Comparison of ENCODE assay signal across 9 mouse cellular contexts in the genomic region with DNA sequence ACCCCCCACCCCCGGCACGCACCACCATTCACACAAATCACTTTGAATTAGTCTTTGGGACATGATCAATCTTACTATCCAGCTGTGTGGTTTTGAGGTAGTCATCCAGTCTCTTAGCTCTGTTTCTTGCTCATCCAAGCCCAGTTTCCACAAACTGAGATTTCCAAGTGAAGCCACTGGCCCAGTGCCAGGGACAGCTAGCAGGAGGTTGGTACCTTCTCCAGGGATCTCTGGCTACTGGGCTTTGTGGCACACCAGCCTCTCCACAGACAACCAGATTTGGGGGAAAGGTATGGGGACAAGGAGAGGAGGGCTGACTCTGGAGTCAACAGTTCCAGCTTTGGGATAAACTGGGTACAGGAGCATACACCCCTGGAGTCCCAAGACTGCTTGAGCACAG. TPM values are rescaled to one million over a fixed set of nuclear protein-coding genes. Genes with fewer than 3 reads are reported as not detected.
DNase-seq lines count a peak whose midpoint lies in the region; ATAC-seq lines count a peak whose summit lies in the region.
"Had no signal": no experiment of that assay in that cellular context is flagged by ENCODE, and none has a peak within 500 bp of the region (broad histone marks: within the 10 kb centered on the region; RNA-seq: fewer than 3 reads in every experiment).

No protein-coding gene starts in this region.

- WGBS in heart, embryonic 11.5 days (ENCODE audit: insufficient replicate concordance) = 41% methylated on average over 2 of the region's 2 CpGs
- WGBS in forebrain, embryonic 16.5 days = 38% methylated on average over 2 of the region's 2 CpGs
- WGBS in limb, embryonic 15.5 days = 45% methylated on average over 2 of the region's 2 CpGs

- no peak for ATAC-seq in heart, embryonic 11.5 days (replicated peaks; ENCODE audit: insufficient number of reproducible peaks, low FRiP score, low TSS enrichment)
- no peak for ATAC-seq in forebrain, embryonic 16.5 days
- ATAC-seq in limb, embryonic 15.5 days (ENCODE audit: insufficient number of reproducible peaks, low FRiP score, low TSS enrichment, low read depth) = no peak
- ATAC-seq in frontal cortex, adult (ENCODE audit: low TSS enrichment) = no peak

- peaks cover 9% of the 10 kb centered on the region for H3K4me1 ChIP-seq in heart, embryonic 11.5 days (ENCODE audit: control insufficient read depth, insufficient read depth, low read length)
- peaks cover 9% of the 10 kb centered on the region for H3K4me1 ChIP-seq in forebrain, embryonic 16.5 days (replicated peaks; ENCODE audit: control insufficient read depth, insufficient read depth, low read length)
- H3K4me1 ChIP-seq in limb, embryonic 15.5 days = peaks cover 11% of the 10 kb centered on the region

- no peak overlapping the region for H3K27ac ChIP-seq in heart, embryonic 11.5 days (ENCODE audit: low read depth, low read length)
- no peak overlapping the region for H3K27ac ChIP-seq in forebrain, embryonic 16.5 days (ENCODE audit: low read length)
- peak overlapping the region; percentile 83 for H3K27ac ChIP-seq in limb, embryonic 15.5 days

- no peak overlapping the region for H3K4me3 ChIP-seq in heart, embryonic 11.5 days (ENCODE audit: low read depth, low read length)
- H3K4me3 ChIP-seq in forebrain, embryonic 16.5 days (replicated peaks; ENCODE audit: low read length) = no peak overlapping the region
- peak overlapping the region; percentile 35 for H3K4me3 ChIP-seq in limb, embryonic 15.5 days
- H3K4me3 ChIP-seq: erythroblast, embryonic 14.5 days had no signal

- peak overlapping the region; percentile 50; the same call in 1 of the 2 replicates for H3K9ac ChIP-seq in heart, embryonic 11.5 days (ENCODE audit: low read depth, low read length)
- no peak overlapping the region for H3K9ac ChIP-seq in forebrain, embryonic 16.5 days (replicated peaks; ENCODE audit: low read depth, low read length)
- H3K9ac ChIP-seq in limb, embryonic 15.5 days = no peak overlapping the region

- no peaks in the 10 kb centered on the region for H3K9me3 ChIP-seq in heart, embryonic 11.5 days (replicated peaks; ENCODE audit: control insufficient read depth, low read length)
- no peaks in the 10 kb centered on the region for H3K9me3 ChIP-seq in forebrain, embryonic 16.5 days (ENCODE audit: control insufficient read depth, low read length)
- H3K9me3 ChIP-seq in limb, embryonic 15.5 days = no peaks in the 10 kb centered on the region

- H3K27me3 ChIP-seq in heart, embryonic 11.5 days (ENCODE audit: control insufficient read depth, insufficient read depth, low read length) = peaks cover 8% of the 10 kb centered on the region
- H3K27me3 ChIP-seq in forebrain, embryonic 16.5 days (replicated peaks; ENCODE audit: control insufficient read depth, insufficient read depth, low read length) = no peaks in the 10 kb centered on the region
- H3K27me3 ChIP-seq in limb, embryonic 15.5 days = no peaks in the 10 kb centered on the region

- DNase-seq in heart, adult 11 months = no peak
- DNase-seq in Muller cell, postnatal 12 days (ENCODE audit: inconsistent ontology term) = peak; percentile 19
- DNase-seq in urinary bladder, adult 2 months (ENCODE audit: low spot score) = no peak
- no peak for DNase-seq in urinary bladder, postnatal 10 days (ENCODE audit: low spot score)

- H3K4me2 ChIP-seq in heart, embryonic 11.5 days = peak overlapping the region; percentile 68
- peak overlapping the region; percentile 53 for H3K4me2 ChIP-seq in forebrain, embryonic 16.5 days (ENCODE audit: low read length)
- H3K4me2 ChIP-seq in limb, embryonic 15.5 days = peak overlapping the region; percentile 58

- H3K36me3 ChIP-seq in heart, embryonic 11.5 days (ENCODE audit: control insufficient read depth, insufficient read depth, low read length) = no peaks in the 10 kb centered on the region
- no peaks in the 10 kb centered on the region for H3K36me3 ChIP-seq in forebrain, embryonic 16.5 days (ENCODE audit: control insufficient read depth, insufficient read depth)
- no peaks in the 10 kb centered on the region for H3K36me3 ChIP-seq in limb, embryonic 15.5 days

RNA-seq across cellular contexts. Expression of gene Fndc11, which starts 0.5 kb away (rescaled TPM):
- polyA plus RNA-seq in heart, embryonic 11.5 days (2014; fragmentation: Nextera tagmentation; extraction: Ambion mirVana) = 0.13 TPM in 1 of 2 replicates, not detected in the other
- polyA plus RNA-seq in forebrain, embryonic 16.5 days (2015; fragmentation: Nextera tagmentation; extraction: Ambion mirVana) = not detected in 2 replicates
- polyA plus RNA-seq in limb, embryonic 15.5 days (2015; fragmentation: Nextera tagmentation; extraction: Ambion mirVana) = 0.14 and 0.25 TPM in 2 replicates
- 0.23 and 0.27 TPM in 2 replicates for polyA plus RNA-seq in urinary bladder, adult 2 months (2012; rRNA removed)

RNA-seq across cellular contexts. Expression of gene Srms, which starts 7.4 kb away (rescaled TPM):
- polyA plus RNA-seq in heart, embryonic 11.5 days (2014; fragmentation: Nextera tagmentation; extraction: Ambion mirVana) = 0.29 TPM in 1 of 2 replicates, not detected in the other
- polyA plus RNA-seq in forebrain, embryonic 16.5 days (2015; fragmentation: Nextera tagmentation; extraction: Ambion mirVana) = 0.08 and 0.09 TPM in 2 replicates
- 0.26 and 0.41 TPM in 2 replicates for polyA plus RNA-seq in limb, embryonic 15.5 days (2015; fragmentation: Nextera tagmentation; extraction: Ambion mirVana)
- polyA plus RNA-seq in urinary bladder, adult 2 months (2012; rRNA removed) = 0.49 and 0.51 TPM in 2 replicates

RNA-seq across cellular contexts. Expression of gene Ptk6, which starts 17.8 kb away (rescaled TPM):
- not detected in 2 replicates for polyA plus RNA-seq in heart, embryonic 11.5 days (2014; fragmentation: Nextera tagmentation; extraction: Ambion mirVana)
- polyA plus RNA-seq in forebrain, embryonic 16.5 days (2015; fragmentation: Nextera tagmentation; extraction: Ambion mirVana) = not detected in 2 replicates
- polyA plus RNA-seq in limb, embryonic 15.5 days (2015; fragmentation: Nextera tagmentation; extraction: Ambion mirVana) = 2.1 and 2.2 TPM in 2 replicates
- polyA plus RNA-seq in urinary bladder, adult 2 months (2012; rRNA removed) = 0.04 and 0.07 TPM in 2 replicates
- polyA plus RNA-seq: erythroblast, embryonic 14.5 days had no signal

RNA-seq across cellular contexts. Expression of gene Helz2, which starts 21.5 kb away (rescaled TPM):
- 1.2 and 1.3 TPM in 2 replicates for polyA plus RNA-seq in heart, embryonic 11.5 days (2014; fragmentation: Nextera tagmentation; extraction: Ambion mirVana)
- polyA plus RNA-seq in forebrain, embryonic 16.5 days (2015; fragmentation: Nextera tagmentation; extraction: Ambion mirVana) = 0.42 and 0.51 TPM in 2 replicates
- 1.3 and 1.4 TPM in 2 replicates for polyA plus RNA-seq in limb, embryonic 15.5 days (2015; fragmentation: Nextera tagmentation; extraction: Ambion mirVana)
- polyA plus RNA-seq in urinary bladder, adult 2 months (2012; rRNA removed) = 10.9 and 11.4 TPM in 2 replicates

RNA-seq across cellular contexts. Expression of gene Ppdpf, which starts 33.3 kb away (rescaled TPM):
- polyA plus RNA-seq in heart, embryonic 11.5 days (2014; fragmentation: Nextera tagmentation; extraction: Ambion mirVana) = 187 and 214 TPM in 2 replicates
- 433 and 453 TPM in 2 replicates for polyA plus RNA-seq in forebrain, embryonic 16.5 days (2015; fragmentation: Nextera tagmentation; extraction: Ambion mirVana)
- 230 and 254 TPM in 2 replicates for polyA plus RNA-seq in limb, embryonic 15.5 days (2015; fragmentation: Nextera tagmentation; extraction: Ambion mirVana)
- polyA plus RNA-seq in urinary bladder, adult 2 months (2012; rRNA removed) = 116 and 147 TPM in 2 replicates
